Mouse (Mus musculus) hindbrain, embryonic 13.5 days (tissue): Measurements from ENCODE around the gene Bcl2a1a. TPM values are rescaled to one million over a fixed set of nuclear protein-coding genes. Genes with fewer than 3 reads are reported as not detected.
"Not testable (repeated sequence)": the region's sequence is repeated elsewhere in the genome, so short reads cannot be mapped to it uniquely, and the experiment has no call there.

ENCODE experiments used
- ATAC-seq: fragments of 200-750 bp; cut with Nextera tagmentation; 2 replicates; pipeline ENCODE4 v1.8.0; 2017; ENCODE audit warnings: moderate TSS enrichment; ENCODE audit not compliant: low FRiP score
- H3K27ac ChIP-seq: fragments of 300-500 bp; sonication (generic); 2 replicates; pipeline ENCODE4 v1.5.1; 2015; ENCODE audit warnings: inconsistent platforms, mild to moderate bottlenecking, moderate library complexity
- H3K27me3 ChIP-seq: fragments of 300-500 bp; sonication (generic); 2 replicates; pipeline ENCODE4 v1.6.1; 2015; ENCODE audit warnings: mild to moderate bottlenecking, inconsistent platforms
- H3K36me3 ChIP-seq: fragments of 300-500 bp; sonication (generic); 2 replicates; pipeline ENCODE4 v1.6.1; 2015; ENCODE audit warnings: mild to moderate bottlenecking, inconsistent platforms
- H3K4me1 ChIP-seq: fragments of 300-500 bp; sonication (generic); replicated peaks from 2 replicates; pipeline ENCODE4 v1.6.1; 2015; ENCODE audit warnings: inconsistent platforms
- H3K4me2 ChIP-seq: fragments of 300-500 bp; sonication (generic); 2 replicates; pipeline ENCODE4 v1.6.1; 2015; ENCODE audit warnings: inconsistent platforms, mild to moderate bottlenecking, moderate library complexity
- H3K4me3 ChIP-seq: fragments of 300-500 bp; sonication (generic); 2 replicates; pipeline ENCODE4 v1.5.1; 2015; ENCODE audit warnings: mild to moderate bottlenecking, inconsistent platforms
- H3K9ac ChIP-seq: fragments of 300-500 bp; sonication (generic); 2 replicates; pipeline ENCODE4 v1.6.1; 2015; ENCODE audit warnings: mild to moderate bottlenecking, inconsistent platforms
- H3K9me3 ChIP-seq: fragments of 300-500 bp; sonication (generic); 2 replicates; pipeline ENCODE4 v1.6.1; 2016; ENCODE audit warnings: inconsistent platforms
- WGBS: fragments of 180-500 bp; shearing (Covaris S2); methylation state at CpG from one replicate; pipeline ENCODE4 v1.1.7; 2015; 5-methylcytosine and 5-hydroxymethylcytosine counted together
- polyA plus RNA-seq: library from polyadenylated mRNA; unstranded; fragments of >200 nt; fragmentation: Nextera tagmentation; extraction: Ambion mirVana; gene quantifications from 2 replicates; pipeline ENCODE4 v1.2.1, GENCODE M21; 2015

The Bcl2a1a gene
- polyA plus RNA-seq: not detected in 2 replicates

- not testable (repeated sequence) for H3K27ac ChIP-seq, ATAC-seq, H3K9me3 ChIP-seq, H3K4me1 ChIP-seq, H3K4me3 ChIP-seq, H3K36me3 ChIP-seq, H3K9ac ChIP-seq, H3K27me3 ChIP-seq, H3K4me2 ChIP-seq
- 96% methylated on average over 5 of the region's 5 CpGs for WGBS
Observed at GRCm38 (mm10) chr9:88956670-88957153, at the start of gene Bcl2a1a. TSS of gene Bcl2a1a (plus strand) at chr9:88956900.

- H3K27ac ChIP-seq, H3K4me3 ChIP-seq, H3K9me3 ChIP-seq, H3K4me1 ChIP-seq, H3K27me3 ChIP-seq, H3K36me3 ChIP-seq, ATAC-seq, H3K9ac ChIP-seq, H3K4me2 ChIP-seq: not testable (repeated sequence)
- 80% methylated on average over 5 of the region's 5 CpGs for WGBS
Observed at GRCm38 (mm10) chr9:88916576-88916975, 40.1 kb upstream of the Bcl2a1a start.

- not testable (repeated sequence) for H3K36me3 ChIP-seq, H3K4me2 ChIP-seq, H3K27ac ChIP-seq, H3K9me3 ChIP-seq, H3K4me1 ChIP-seq, H3K9ac ChIP-seq, H3K27me3 ChIP-seq, H3K4me3 ChIP-seq
- WGBS: 24% methylated on average over 2 of the region's 3 CpGs
- peak; percentile 36; the same call in 1 of the 2 replicates for ATAC-seq
Observed at GRCm38 (mm10) chr9:88938312-88938711, 18.4 kb upstream of the Bcl2a1a start.

- H3K27ac ChIP-seq, H3K36me3 ChIP-seq, H3K4me1 ChIP-seq, H3K9me3 ChIP-seq, H3K9ac ChIP-seq, H3K4me3 ChIP-seq, H3K4me2 ChIP-seq, H3K27me3 ChIP-seq, ATAC-seq: not testable (repeated sequence)
Observed at GRCm38 (mm10) chr9:88951466-88951865, 5.2 kb upstream of the Bcl2a1a start.

- ATAC-seq, H3K4me3 ChIP-seq, H3K36me3 ChIP-seq, H3K4me1 ChIP-seq, H3K27me3 ChIP-seq, H3K9me3 ChIP-seq, H3K9ac ChIP-seq, H3K27ac ChIP-seq, H3K4me2 ChIP-seq: not testable (repeated sequence)
Observed at GRCm38 (mm10) chr9:88953151-88953550, 3.5 kb upstream of the Bcl2a1a start.

- not testable (repeated sequence) for ATAC-seq, H3K4me1 ChIP-seq, H3K36me3 ChIP-seq, H3K9ac ChIP-seq, H3K4me2 ChIP-seq, H3K9me3 ChIP-seq, H3K4me3 ChIP-seq, H3K27ac ChIP-seq, H3K27me3 ChIP-seq
- 82% methylated on average over 1 of the region's 1 CpGs for WGBS
Observed at GRCm38 (mm10) chr9:88955224-88955623, 1.5 kb upstream of the Bcl2a1a start.

GRCm38 (mm10) chr9:88956035-88956434, 665 bp upstream of the Bcl2a1a start:
- H3K4me1 ChIP-seq, H3K9ac ChIP-seq, H3K4me3 ChIP-seq, H3K4me2 ChIP-seq, H3K27me3 ChIP-seq, H3K9me3 ChIP-seq, ATAC-seq, H3K36me3 ChIP-seq, H3K27ac ChIP-seq: not testable (repeated sequence)
- 89% methylated on average over 3 of the region's 4 CpGs for WGBS

- H3K4me1 ChIP-seq: no peaks in the 10 kb centered on the region
- ATAC-seq: no peak
- H3K36me3 ChIP-seq: no peaks in the 10 kb centered on the region
- no peak overlapping the region for H3K4me2 ChIP-seq
- H3K27me3 ChIP-seq: no peaks in the 10 kb centered on the region
- H3K27ac ChIP-seq: no peak overlapping the region
- 89% methylated on average over 3 of the region's 3 CpGs for WGBS
- no peaks in the 10 kb centered on the region for H3K9me3 ChIP-seq
- H3K9ac ChIP-seq: no peak overlapping the region
- no peak overlapping the region for H3K4me3 ChIP-seq
Observed at GRCm38 (mm10) chr9:88958891-88959290, 2.2 kb downstream of the Bcl2a1a start.

- not testable (repeated sequence) for H3K27me3 ChIP-seq, H3K4me1 ChIP-seq, H3K4me3 ChIP-seq, ATAC-seq, H3K36me3 ChIP-seq, H3K4me2 ChIP-seq, H3K9me3 ChIP-seq, H3K9ac ChIP-seq, H3K27ac ChIP-seq
- WGBS: 65% methylated on average over 1 of the region's 1 CpGs
Observed at GRCm38 (mm10) chr9:88959981-88960380, 3.3 kb downstream of the Bcl2a1a start.

- H3K9me3 ChIP-seq, H3K36me3 ChIP-seq, H3K9ac ChIP-seq, H3K4me3 ChIP-seq, H3K4me1 ChIP-seq, ATAC-seq, H3K27ac ChIP-seq, H3K4me2 ChIP-seq, H3K27me3 ChIP-seq: not testable (repeated sequence)
- 80% methylated on average over 1 of the region's 6 CpGs for WGBS
Observed at GRCm38 (mm10) chr9:88966462-88966861, 9.8 kb downstream of the Bcl2a1a start.

- H3K4me2 ChIP-seq, H3K27me3 ChIP-seq, H3K9me3 ChIP-seq, H3K27ac ChIP-seq, H3K4me1 ChIP-seq, H3K9ac ChIP-seq, ATAC-seq, H3K4me3 ChIP-seq, H3K36me3 ChIP-seq: not testable (repeated sequence)
- WGBS: 86% methylated on average over 1 of the region's 2 CpGs
Observed at GRCm38 (mm10) chr9:88969502-88969901, 12.8 kb downstream of the Bcl2a1a start.

- not testable (repeated sequence) for H3K4me2 ChIP-seq, H3K27me3 ChIP-seq, H3K27ac ChIP-seq, ATAC-seq, H3K4me1 ChIP-seq, H3K4me3 ChIP-seq, H3K9me3 ChIP-seq, H3K9ac ChIP-seq, H3K36me3 ChIP-seq
- 76% methylated on average over 4 of the region's 4 CpGs for WGBS
Observed at GRCm38 (mm10) chr9:88976875-88977274, 20.2 kb downstream of the Bcl2a1a start.

GRCm38 (mm10) chr9:88979781-88980180, 23.1 kb downstream of the Bcl2a1a start:
- WGBS: 92% methylated on average over 2 of the region's 2 CpGs
- not testable (repeated sequence) for H3K27ac ChIP-seq, H3K27me3 ChIP-seq, H3K9ac ChIP-seq, H3K4me3 ChIP-seq, H3K9me3 ChIP-seq, H3K36me3 ChIP-seq, ATAC-seq, H3K4me1 ChIP-seq, H3K4me2 ChIP-seq

- not testable (repeated sequence) for H3K9ac ChIP-seq, H3K9me3 ChIP-seq, H3K27me3 ChIP-seq, H3K4me2 ChIP-seq, H3K4me3 ChIP-seq, H3K27ac ChIP-seq, H3K36me3 ChIP-seq, H3K4me1 ChIP-seq, ATAC-seq
Observed at GRCm38 (mm10) chr9:89001541-89001940, 44.8 kb downstream of the Bcl2a1a start.
